Mouse (Mus musculus) ovary, adult 18-20 months (tissue): ENCODE data around the gene Spata32.

Experiments
- DNase-seq: peaks from one replicate; pipeline ENCODE4 v3.0.0; 2022; ENCODE audit warnings: low spot score, mixed read lengths

Gene Spata32

GRCm38 (mm10) chr11:103173771-103174344, 44.4 kb downstream of the Spata32 start:
- DNase-seq: no peak

GRCm38 (mm10) chr11:103173041-103173770, 45.0 kb downstream of the Spata32 start:
- no peak for DNase-seq

DNA sequence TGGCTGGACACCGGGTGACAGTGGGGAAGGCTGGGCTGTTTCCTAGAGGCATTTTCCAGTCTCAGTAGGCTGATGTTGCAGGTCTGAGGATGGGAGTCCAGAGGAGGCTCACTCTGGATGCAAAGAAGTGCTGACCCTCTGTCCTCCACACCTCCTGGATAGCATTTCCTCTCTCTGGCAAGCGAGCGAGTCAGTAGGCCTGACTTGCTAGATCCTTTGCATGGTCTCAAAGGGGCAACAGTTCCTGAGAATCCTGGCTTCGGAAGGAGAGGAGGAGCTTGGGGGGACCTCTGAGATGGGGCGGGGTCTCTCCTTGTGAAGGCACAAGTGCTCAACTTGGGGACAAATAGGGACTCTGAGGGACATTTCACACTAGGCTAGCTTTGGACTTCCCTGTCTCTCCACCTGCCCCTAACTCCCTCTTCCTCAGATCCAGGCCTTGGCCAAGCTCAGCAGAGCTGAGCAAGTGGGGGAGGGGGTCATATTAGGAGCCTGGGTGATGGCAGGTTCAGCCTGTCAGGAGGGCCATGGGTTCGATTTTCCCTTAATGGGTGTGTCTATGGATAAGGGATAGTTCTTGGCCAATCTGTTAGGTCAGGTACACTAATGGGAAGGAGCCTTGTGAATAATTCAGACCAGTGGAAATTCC, 45.7 kb downstream of the Spata32 start:
- no peak for DNase-seq

- no peak for DNase-seq
These were observed 46.4 kb downstream of the Spata32 start for GRCm38 (mm10) chr11:103171703-103172391.

- no peak for DNase-seq
These were observed 47.0 kb downstream of the Spata32 start for GRCm38 (mm10) chr11:103171286-103171620.

DNA sequence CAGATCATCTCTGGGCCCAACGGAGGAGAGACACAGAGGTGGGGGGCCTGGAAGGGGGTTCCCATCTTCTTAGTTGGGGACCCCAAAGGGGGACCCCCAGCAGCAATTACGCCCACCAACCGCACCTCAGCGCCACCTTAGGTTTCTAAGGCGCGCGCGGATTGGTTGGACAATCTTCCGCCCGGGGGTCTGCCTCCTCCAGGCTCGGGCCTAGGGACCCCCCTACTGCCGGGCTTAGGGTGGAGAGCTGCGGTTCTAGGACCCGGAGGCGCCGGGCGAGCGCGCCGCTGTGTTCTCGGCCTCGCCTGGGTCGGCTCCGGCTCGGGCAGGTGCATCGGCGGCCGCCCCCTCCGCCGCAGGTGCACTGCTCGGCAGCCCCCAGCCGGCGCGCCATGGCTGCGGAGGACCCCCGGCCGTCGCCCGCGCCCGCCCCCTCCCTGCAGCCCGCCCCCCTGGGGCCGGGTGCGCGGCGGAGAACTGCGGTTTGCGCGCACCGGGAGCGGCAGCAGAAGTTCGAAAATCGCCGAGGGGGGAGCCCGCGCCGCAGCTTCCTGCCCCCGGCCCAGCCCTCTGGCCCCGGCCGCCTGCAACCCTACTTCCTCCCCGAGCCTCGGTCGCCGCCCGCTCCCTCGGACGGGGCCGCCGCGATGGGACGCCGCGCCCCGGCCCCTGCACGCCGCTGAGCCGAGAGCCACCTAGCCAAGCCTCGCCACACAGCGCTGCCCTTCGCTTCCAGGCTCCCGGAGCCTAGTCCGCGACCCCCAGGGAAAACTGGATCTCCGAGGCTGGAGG, 47.5 kb downstream of the Spata32 start, which contains the start of gene Fmnl1:
TSS of gene Fmnl1 (plus strand) at position 614 of the 792 bp plus-strand sequence.
- no peak for DNase-seq

DNA sequence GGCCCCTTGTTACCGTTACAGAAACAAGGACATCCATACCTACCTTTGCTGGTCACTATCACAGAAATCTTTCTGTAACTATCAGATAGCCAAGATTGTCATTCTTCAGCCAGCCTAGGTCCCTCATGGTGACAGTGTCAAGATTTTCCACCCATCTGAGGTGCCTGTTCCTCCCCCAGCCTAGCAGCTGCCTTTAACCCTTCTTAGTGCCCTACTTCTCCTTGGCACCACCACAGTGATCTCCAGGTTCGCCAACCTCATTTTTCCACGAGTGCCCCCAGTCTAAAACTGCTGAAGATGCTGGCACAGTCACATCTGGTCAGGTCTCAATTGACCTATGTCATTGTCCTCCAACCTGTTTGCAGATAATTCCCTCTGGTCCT, 48.1 kb downstream of the Spata32 start:
- DNase-seq: no peak

GRCm38 (mm10) chr11:103169664-103170063, 48.6 kb downstream of the Spata32 start:
- DNase-seq: no peak

- DNase-seq: no peak
These were observed 49.4 kb downstream of the Spata32 start for GRCm38 (mm10) chr11:103168690-103169390.

- peak; percentile 47 for DNase-seq
These were observed 53.8 kb downstream of the Spata32 start for GRCm38 (mm10) chr11:103164391-103164790.

GRCm38 (mm10) chr11:103162132-103162531, 56.1 kb downstream of the Spata32 start:
- DNase-seq: no peak

DNA sequence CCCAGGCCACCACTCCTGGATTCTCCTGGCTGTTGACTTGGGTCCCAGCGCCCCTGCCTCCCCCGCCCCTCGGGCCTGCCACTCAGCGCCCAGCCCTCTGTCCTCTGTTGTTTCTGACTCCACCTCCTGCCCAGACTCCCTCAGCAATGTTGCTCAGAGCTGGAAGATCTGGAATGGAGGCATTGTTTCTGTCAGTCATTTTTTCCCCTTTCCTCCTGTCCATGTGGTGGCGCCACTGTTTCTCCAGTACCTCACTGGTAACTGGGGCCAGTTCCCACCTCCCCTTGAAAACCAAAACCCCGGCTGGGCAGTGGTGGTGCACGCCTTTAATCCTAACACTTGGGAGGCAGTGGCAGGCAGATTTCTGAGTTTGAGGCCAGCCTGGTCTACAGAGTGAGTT, 56.8 kb downstream of the Spata32 start:
- no peak for DNase-seq

DNA sequence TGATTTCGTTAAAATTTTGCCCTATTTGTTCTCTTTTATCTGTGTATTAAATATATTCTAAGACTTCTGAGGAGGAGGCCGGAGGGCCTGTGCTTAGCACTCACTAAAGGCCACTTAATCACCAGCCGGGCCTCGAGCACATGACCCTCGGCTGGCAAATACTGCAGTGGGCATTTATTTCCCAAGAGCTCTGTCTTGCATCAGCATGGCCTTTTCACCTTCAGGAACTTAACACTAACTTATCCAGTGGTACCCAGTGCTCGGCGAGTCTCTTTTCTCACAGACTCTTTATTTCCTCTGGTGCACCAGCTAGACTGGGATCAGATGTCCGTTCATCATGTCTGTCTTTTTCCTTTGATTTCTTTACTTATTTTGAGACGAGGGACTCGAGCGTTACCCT, 57.5 kb downstream of the Spata32 start:
- no peak for DNase-seq

DNA sequence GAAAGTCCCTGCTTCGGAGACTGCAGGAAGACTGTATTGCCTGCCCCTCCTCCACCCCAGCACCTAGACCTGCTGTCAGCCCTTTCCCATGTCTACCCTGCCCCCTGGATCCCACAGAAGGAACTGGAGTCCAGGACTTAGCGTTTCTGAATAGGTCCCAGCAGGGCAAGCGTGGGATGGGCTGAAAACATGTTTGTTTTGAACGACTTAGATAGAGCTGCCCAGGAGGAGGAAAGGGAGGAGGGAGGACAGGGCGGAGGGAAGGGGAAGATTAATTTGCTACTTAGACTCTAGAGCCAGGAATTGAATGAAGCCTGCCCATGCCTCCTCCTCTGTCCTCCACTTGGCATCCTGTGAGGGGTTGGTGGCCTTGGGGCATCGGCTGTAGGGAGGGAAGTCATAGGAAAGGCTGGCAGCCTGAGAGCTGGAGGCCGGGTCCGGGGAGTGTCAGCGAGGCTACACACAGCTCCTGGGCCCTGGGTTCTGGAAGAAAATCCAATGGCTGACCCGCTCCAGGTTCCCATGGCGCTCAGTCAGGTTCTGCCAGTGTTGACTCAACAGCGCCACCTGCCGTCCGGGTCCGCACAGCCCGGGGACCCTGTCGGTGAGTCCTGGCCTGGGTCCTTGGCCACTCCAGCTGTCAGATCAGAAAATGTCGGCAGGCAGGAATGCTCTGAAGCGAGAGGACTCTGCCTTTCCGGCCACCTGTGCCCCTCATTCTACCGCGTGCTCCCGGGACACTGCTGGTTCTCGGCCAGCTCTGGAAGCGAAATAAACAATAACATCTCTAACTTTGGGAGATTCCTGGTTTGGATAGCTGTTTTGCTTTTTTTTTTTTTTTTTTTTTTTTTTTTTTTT, 59.4 kb downstream of the Spata32 start:
- DNase-seq: peak; percentile 90
